Mouse (Mus musculus) embryonic facial prominence, embryonic 14.5 days (tissue): ENCODE measurements around the gene Theg. TPM values are rescaled to one million over a fixed set of nuclear protein-coding genes. Genes with fewer than 3 reads are reported as not detected.

Experiments used
- ATAC-seq: fragments of 200-750 bp; cut with Nextera tagmentation; 2 replicates; pipeline ENCODE4 v1.8.0; 2017; ENCODE audit warnings: low read depth, moderate number of reproducible peaks, moderate TSS enrichment
- DNase-seq: peaks from one replicate; pipeline ENCODE4 v3.0.0-alpha.2; 2015; ENCODE audit warnings: low spot score
- H3K27ac ChIP-seq: fragments of 300-500 bp; sonication (generic); replicated peaks from 2 replicates; pipeline ENCODE4 v1.5.1; 2014; ENCODE audit warnings: low read depth, mild to moderate bottlenecking, low read length, moderate library complexity
- H3K27me3 ChIP-seq: fragments of 300-500 bp; sonication (generic); replicated peaks from 2 replicates; pipeline ENCODE4 v1.6.1; 2014; ENCODE audit warnings: low read length; ENCODE audit not compliant: control insufficient read depth, insufficient read depth
- H3K36me3 ChIP-seq: fragments of 300-500 bp; sonication (generic); 2 replicates; pipeline ENCODE4 v1.6.1; 2014; ENCODE audit warnings: low read length, mixed read lengths; ENCODE audit not compliant: control insufficient read depth, insufficient read depth
- H3K4me1 ChIP-seq: fragments of 300-500 bp; sonication (generic); 2 replicates; pipeline ENCODE4 v1.6.1; 2014; ENCODE audit warnings: antibody characterized with exemption, low read length; ENCODE audit not compliant: control insufficient read depth, insufficient read depth
- H3K4me2 ChIP-seq: fragments of 300-500 bp; sonication (generic); 2 replicates; pipeline ENCODE4 v1.6.1; 2014; ENCODE audit warnings: low read depth, mild to moderate bottlenecking, low read length, moderate library complexity, mixed read lengths
- H3K4me3 ChIP-seq: fragments of 300-500 bp; sonication (generic); 2 replicates; pipeline ENCODE4 v1.5.1; 2014; ENCODE audit warnings: low read depth, mild to moderate bottlenecking, low read length
- H3K9ac ChIP-seq: fragments of 300-500 bp; sonication (generic); 2 replicates; pipeline ENCODE4 v1.6.1; 2014; ENCODE audit warnings: low read depth, mild to moderate bottlenecking, low read length, moderate library complexity, mixed read lengths
- H3K9me3 ChIP-seq: fragments of 300-500 bp; sonication (generic); 2 replicates; pipeline ENCODE4 v1.6.1; 2016; ENCODE audit warnings: low read length; ENCODE audit not compliant: control insufficient read depth
- WGBS: fragments of 180-500 bp; shearing (Covaris S2); extraction: QIAGEN DNeasy Blood & Tissue Kit; methylation state at CpG from one replicate; pipeline ENCODE4 v1.1.7; 2014; 5-methylcytosine and 5-hydroxymethylcytosine counted together
- polyA plus RNA-seq: library from polyadenylated mRNA; unstranded; fragments of >200 nt; fragmentation: Nextera tagmentation; extraction: Ambion mirVana; gene quantifications from 2 replicates; pipeline ENCODE4 v1.2.1, GENCODE M21; 2014

Gene Theg
- polyA plus RNA-seq, 1 experiment from 2014 or later, result not detected

DNA sequence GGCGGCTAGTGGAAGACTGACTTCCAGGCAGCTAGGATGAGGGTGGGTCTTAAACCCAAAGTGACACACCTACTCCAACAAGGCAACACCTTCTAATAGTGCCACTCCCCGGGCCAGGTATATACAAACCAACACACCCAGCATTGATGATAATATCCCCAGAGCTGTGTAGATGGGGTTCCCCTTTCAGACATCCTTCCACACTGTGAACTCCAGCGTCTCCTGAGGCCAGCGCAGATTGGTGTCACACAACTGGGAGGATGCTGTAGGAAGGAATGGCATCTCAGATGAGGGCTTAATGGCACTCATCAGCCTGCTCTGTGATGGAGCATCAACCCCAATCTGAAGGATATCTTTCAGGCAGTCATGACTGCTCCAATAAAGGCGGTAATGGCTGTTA lies 29.6 kb downstream of the Theg start:
- Histone ChIP-seq H3K4me2 (no peak overlapping the region), H3K4me1 (peaks cover 14% of the 10 kb centered on the region), H3K36me3 (no peaks in the 10 kb centered on the region), H3K27ac (no peak overlapping the region), H3K9me3 (no peaks in the 10 kb centered on the region), H3K27me3 (no peaks in the 10 kb centered on the region), H3K9ac (no peak overlapping the region), H3K4me3 (no peak overlapping the region)
- ATAC-seq (no peak), DNase-seq (no peak)
- WGBS, result 98% methylated on average over 5 of the region's 5 CpGs

DNA sequence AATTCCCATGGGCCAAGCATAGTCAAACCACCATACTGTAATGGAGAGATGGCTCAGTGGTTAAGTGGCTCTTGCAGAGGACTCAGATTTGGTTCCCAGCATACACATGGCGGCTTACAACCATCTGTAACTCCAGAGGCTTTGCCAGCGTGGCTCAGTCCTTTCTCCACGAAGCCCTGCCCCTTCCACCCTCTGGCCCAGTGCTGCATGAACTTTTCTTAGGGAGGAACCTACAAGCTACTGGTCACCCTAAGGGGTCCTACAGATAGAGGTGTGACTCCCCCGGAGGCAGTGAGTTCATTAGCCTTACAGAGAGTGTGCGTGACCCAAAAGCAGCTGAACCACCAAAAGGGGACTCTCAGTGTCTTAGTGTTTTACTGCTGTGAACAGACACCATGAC lies 30.2 kb downstream of the Theg start:
- no peaks in the 10 kb centered on the region for H3K9me3 ChIP-seq
- no peak overlapping the region for H3K4me2 ChIP-seq
- DNase-seq (no peak), ATAC-seq (no peak)
- no peak overlapping the region for H3K4me3 ChIP-seq
- no peak overlapping the region for H3K9ac ChIP-seq
- no peaks in the 10 kb centered on the region for H3K27me3 ChIP-seq
- H3K27ac ChIP-seq, result no peak overlapping the region
- H3K36me3 ChIP-seq, result no peaks in the 10 kb centered on the region
- peaks cover 16% of the 10 kb centered on the region for H3K4me1 ChIP-seq
- WGBS, result 91% methylated on average over 5 of the region's 5 CpGs

DNA sequence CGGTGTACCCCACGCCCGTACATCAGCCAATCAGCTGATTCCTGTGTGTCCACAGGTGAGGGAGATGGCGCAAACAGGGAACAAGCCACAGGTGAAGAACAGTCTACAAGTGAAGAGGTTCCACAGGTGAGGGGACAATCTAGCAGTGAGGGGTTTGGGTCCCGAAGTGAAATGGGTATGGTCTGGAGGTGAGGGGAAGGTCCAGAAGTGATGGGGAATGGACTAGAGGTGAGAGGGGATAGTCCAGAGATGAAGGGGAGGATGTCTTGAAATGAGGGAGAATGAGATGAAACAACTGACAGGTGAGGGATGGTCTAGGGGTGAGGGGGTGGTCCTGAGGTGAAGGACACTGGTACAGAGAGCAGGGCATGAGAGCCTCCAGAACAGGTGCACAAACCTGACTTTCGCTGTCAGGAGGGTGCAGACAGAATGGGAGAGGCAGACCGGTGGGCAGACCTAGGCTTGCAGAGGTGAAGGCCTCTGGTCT lies 31.9 kb downstream of the Theg start:
- Histone ChIP-seq H3K27ac (peak overlapping the region; percentile 63; the same call in 1 of the 2 replicates), H3K9ac (peak overlapping the region; percentile 95), H3K4me2 (peak overlapping the region; percentile 68), H3K4me3 (peak overlapping the region; percentile 97), H3K36me3 (no peaks in the 10 kb centered on the region; the same call in 1 of the 2 replicates), H3K4me1 (peaks cover 16% of the 10 kb centered on the region), H3K9me3 (no peaks in the 10 kb centered on the region), H3K27me3 (no peaks in the 10 kb centered on the region)
- 22% methylated on average over 7 of the region's 7 CpGs for WGBS
- no peak for DNase-seq
- peak; percentile 5 for ATAC-seq

DNA sequence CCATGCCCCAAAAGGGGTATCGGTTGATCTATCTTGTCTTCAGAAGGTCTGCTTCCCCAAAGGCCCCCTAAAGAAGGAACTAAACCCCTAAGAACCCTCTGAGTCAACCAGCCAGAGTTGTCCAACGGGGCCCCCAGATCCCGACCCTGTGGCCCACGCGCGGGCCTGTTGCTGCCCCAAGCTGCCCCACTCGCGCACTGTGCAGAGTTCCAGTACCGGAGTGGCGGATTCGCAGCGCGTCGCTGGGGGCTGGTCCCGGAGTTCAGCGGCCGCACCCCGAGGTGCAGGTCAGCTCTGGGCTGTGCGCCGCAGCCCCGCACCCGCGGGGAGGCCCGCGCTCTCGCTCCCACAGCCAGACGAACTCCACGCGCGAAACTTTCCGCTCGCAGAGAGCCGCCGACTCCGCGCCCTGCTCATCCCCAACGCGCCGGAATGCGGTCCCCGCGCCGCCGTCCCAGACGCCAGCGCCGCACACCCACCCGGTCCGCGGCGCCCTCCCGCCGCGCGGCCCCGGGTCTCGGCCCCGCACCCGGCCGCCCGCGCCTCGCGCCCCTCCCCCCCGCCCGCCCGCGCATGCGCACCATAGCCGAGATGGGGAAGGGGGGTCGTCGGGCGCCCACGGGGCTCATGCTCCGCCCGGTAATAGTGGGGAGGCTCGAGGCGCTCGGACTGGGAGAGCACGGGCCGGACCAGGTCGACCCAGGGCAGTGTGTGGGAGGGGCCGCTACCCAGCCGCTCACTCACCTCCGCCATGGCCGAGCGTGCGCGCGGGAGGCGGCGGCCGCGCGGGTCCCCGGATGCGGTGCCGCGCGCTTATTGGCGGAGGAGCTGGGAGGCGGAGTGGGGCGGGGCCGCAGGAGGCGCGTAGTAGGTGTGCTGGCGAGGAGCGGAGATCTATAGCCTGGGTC lies 32.5 kb downstream of the Theg start, which contains the start of gene Mier2:
Gene Mier2 (minus strand): TSS at position 870 of the 908 bp plus-strand sequence.
- Histone ChIP-seq H3K4me1 (peaks cover 16% of the 10 kb centered on the region), H3K4me2 (peak within 1 kb of the TSS; percentile 68), H3K27ac (peak within 1 kb of the TSS; percentile 63), H3K9ac (peak within 1 kb of the TSS; percentile 95), H3K9me3 (no peaks in the 10 kb centered on the region), H3K36me3 (peaks cover 4% of the 10 kb centered on the region), H3K27me3 (no peaks in the 10 kb centered on the region), H3K4me3 (peak within 1 kb of the TSS; percentile 97)
- under 1% methylated on average over 46 of the region's 108 CpGs for WGBS
- DNase-seq (peak; percentile 78), ATAC-seq (peak; percentile 92)

DNA sequence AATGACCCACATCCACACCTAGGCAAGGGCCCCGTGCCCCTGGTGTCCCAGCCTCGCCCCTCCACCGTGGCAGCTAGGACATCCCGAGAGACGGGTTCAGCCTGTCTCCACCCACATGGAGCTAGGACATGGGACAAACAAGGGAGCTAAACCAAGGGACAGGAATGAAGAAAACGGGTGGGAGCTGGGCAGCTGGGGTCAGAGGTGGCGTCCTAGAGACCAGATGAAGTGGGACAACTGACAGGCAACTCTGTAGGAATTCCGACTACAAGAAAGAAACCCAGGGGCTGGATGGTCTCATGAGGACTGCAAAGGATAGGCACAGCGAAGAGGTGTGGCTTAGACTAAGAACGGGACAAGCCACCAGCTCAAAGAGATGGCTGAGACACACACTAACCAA lies 33.4 kb downstream of the Theg start:
- 25% methylated on average over 10 of the region's 10 CpGs for whole genome bisulfite sequencing
- no peak for DNase-seq
- peaks cover 16% of the 10 kb centered on the region for H3K4me1 ChIP-seq

DNA sequence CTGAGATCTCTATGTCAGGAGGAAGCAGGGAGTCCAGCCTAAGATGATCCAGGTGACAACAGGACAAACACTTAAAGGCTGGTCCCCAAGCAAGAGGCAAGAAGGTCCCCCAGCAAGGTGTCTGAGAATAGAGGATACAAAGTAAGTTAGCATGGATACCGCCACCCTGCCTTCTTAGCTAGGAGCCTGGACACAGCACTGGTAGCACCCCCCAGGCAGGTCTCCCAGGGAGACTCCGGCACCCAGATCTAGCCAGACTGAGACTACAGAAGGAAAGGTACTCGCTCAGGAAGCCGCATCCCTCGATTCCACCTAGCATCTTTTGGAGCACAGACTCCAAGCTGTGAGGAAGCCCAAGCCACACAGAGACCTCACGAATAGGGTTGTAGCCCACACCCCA lies 34.0 kb downstream of the Theg start:
- 0 out of 2 replicates have a peak overlapping the region, but pooled peaks have one; percentile 22 for H3K9ac ChIP-seq
- H3K4me2 ChIP-seq, result peak overlapping the region; percentile 68
- 83% methylated on average over 6 of the region's 6 CpGs for WGBS
- H3K27ac ChIP-seq, result no peak overlapping the region
- ATAC-seq (no peak), DNase-seq (no peak)
- peak overlapping the region; percentile 97 for H3K4me3 ChIP-seq
- H3K9me3 ChIP-seq, result no peaks in the 10 kb centered on the region
- no peaks in the 10 kb centered on the region for H3K27me3 ChIP-seq
- H3K36me3 ChIP-seq, result peaks cover 18% of the 10 kb centered on the region
- H3K4me1 ChIP-seq, result peaks cover 16% of the 10 kb centered on the region

More for the DNA sequence above, 33.4 kb downstream of the Theg start:
- Histone ChIP-seq H3K36me3 (peaks cover 13% of the 10 kb centered on the region), H3K4me2 (peak overlapping the region; percentile 68), H3K4me3 (peak overlapping the region; percentile 97), H3K9me3 (no peaks in the 10 kb centered on the region), H3K27ac (no peak overlapping the region), H3K9ac (peak overlapping the region; percentile 95), H3K27me3 (no peaks in the 10 kb centered on the region)
- ATAC-seq, result no peak

DNA sequence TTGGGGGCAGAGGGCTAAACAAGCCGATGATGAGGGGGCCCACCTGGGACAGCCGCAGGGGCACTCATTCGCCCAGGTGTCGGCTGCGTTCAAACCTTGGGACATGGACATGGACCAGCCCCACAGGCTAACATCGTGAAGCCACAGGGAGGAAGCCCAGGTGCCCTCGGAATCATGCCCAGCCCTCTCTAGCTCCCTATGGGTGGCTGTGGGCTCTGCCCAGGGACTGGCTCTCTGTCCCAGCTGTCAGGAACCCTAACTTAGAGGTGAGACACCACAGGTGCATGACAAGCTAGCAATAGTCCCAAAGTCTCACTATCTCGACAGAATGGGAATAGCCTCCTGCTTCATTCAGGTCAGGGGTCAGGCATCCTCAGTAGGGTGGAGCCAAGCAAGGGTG lies 34.6 kb downstream of the Theg start:
- Histone ChIP-seq H3K4me1 (peaks cover 16% of the 10 kb centered on the region), H3K9ac (no peak overlapping the region), H3K4me3 (no peak overlapping the region), H3K4me2 (no peak overlapping the region), H3K27me3 (no peaks in the 10 kb centered on the region), H3K27ac (no peak overlapping the region), H3K9me3 (no peaks in the 10 kb centered on the region), H3K36me3 (peaks cover 24% of the 10 kb centered on the region)
- WGBS, result 72% methylated on average over 5 of the region's 8 CpGs
- DNase-seq, result no peak
- no peak for ATAC-seq

DNA sequence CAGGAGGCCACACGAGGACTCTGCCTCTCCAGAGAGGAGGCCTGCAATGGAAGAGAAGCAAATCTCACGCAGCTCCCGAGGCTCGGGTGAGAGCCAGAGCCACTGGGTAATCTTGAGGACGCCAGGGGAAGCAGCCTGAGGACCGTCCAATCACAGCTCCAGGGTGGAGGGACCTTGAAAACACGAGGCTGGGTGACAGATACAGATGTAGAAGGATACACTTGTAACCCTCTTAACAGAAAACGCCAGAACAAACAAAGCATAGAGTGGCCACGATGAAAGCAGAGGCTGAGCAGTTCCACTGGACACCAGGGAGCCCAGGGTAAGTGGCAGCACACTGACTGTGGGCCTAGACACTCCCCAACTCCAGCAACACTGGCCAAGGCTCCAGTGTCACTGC lies 36.8 kb downstream of the Theg start:
- WGBS, result 78% methylated on average over 9 of the region's 9 CpGs
- ATAC-seq, result no peak

More for the DNA sequence above, 36.8 kb downstream of the Theg start:
- H3K4me3 ChIP-seq, result no peak overlapping the region
- H3K9ac ChIP-seq, result no peak overlapping the region
- H3K9me3 ChIP-seq, result no peaks in the 10 kb centered on the region
- no peaks in the 10 kb centered on the region for H3K27me3 ChIP-seq
- DNase-seq, result no peak
- H3K4me2 ChIP-seq, result no peak overlapping the region
- peaks cover 42% of the 10 kb centered on the region for H3K36me3 ChIP-seq
- no peak overlapping the region for H3K27ac ChIP-seq
- H3K4me1 ChIP-seq, result peaks cover 16% of the 10 kb centered on the region
